Mouse (Mus musculus): ENCODE measurements at regions not wholly inside any gene's neighbourhood (a gene's known extent, or its start where the extent isn't known, plus 50 kb on each side); places are given as distances from the start of the nearest gene placed in this dataset.

DNA sequence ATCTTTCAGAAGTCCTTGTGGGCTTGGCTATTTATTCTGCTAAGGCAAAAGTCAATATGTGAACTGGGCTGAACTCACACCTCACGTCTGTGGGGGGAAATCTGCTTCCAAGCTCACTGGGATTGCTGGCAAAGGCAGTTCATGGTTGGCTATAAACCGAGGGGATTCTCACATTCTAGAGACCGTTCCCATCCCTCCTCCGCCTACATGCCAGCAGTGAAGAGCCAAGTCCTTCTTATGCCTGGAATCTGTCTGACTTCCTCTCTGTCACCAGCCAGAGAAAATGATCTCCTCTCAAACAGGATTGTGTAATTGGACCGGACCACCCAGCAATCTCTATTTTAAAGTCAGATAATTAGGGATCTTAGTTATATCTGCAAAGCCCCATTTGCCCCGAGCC lies 212.4 kb upstream of the Daam1 start:
- no peak for TF ChIP-seq CTCF (IDR thresholded peaks at IDR 0.05; ENCODE audit: extremely low read depth, insufficient read length, insufficient replicate concordance, low read depth, low read length)
- no peak for TF ChIP-seq POLR2A (IDR thresholded peaks at IDR 0.05; ENCODE audit: low read depth, low read length)

All from small intestine, adult 2 months (tissue).